In the genomic region with DNA sequence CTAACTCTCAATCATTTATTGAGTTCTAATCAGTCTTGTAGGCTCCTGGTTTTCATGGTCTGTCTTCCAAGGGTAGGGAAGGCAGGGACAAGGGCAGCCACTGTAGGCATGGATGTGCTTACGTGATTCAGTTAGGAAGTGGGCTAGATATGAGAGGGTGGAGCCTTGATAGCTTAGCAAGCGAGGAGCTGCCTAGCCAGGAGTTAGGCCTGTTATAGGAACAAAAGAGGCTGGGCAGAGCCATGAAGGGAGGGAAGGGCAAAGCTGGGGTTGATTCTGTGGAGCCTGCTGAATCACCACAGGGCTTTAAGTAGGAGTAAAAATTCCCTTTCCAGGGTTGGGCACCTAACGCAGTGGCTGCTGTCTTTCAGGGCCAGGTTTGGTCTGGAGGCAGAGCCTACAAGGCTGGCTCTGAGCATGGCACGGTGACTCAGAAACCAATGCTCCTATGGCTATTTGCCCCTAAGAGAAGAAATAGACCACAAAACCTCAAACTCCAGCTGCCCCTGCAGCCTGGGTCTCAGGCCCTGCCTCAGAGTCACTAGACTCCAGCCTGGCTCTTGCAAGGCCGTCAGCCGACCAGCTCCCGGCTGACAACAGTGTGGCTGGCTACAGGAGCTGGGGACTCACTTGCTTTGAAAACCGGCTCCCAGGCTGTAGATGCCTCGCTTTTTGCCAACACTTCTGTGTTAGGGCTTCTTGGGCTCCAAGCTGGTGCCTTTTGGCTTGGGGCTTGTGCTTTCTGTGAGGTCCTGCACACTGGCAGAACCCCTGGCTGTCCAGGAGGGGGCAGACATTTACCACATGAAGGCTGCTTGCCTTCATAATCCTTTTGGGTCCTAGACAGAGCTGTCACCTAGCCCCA, we compare ENCODE assay signal across 8 mouse cellular contexts.
DNase-seq lines count a peak whose midpoint lies in the region; ATAC-seq and TF ChIP-seq lines count a peak whose summit lies in the region.

No protein-coding gene starts in this region.

- peak; percentile 56 for TF ChIP-seq CTCF in C2C12 (IDR thresholded peaks at IDR 0.05; ENCODE audit: control insufficient read depth, insufficient read depth, insufficient read length)
- TF ChIP-seq CTCF in cerebellum, adult 2 months (IDR thresholded peaks at IDR 0.05; ENCODE audit: borderline replicate concordance, insufficient read depth, low read depth, low read length): peak; percentile 98
- peak; percentile 79 for TF ChIP-seq CTCF in forebrain, postnatal 0 days (IDR thresholded peaks at IDR 0.05; ENCODE audit: low read depth)

- H3K27ac ChIP-seq in cerebellum, adult 2 months (ENCODE audit: insufficient read depth, low read length): no peak overlapping the region
- H3K27ac ChIP-seq in forebrain, postnatal 0 days (ENCODE audit: low read depth, low read length): no peak overlapping the region
- H3K27ac ChIP-seq in lung, embryonic 15.5 days: peak overlapping the region; percentile 54
- H3K27ac ChIP-seq in stomach, embryonic 14.5 days (ENCODE audit: low read length): peak overlapping the region; percentile 52; the same call in 1 of the 2 replicates

- H3K27me3 ChIP-seq in C2C12 (ENCODE audit: control insufficient read depth, insufficient read depth, insufficient read length): no peaks in the 10 kb centered on the region
- no peaks in the 10 kb centered on the region for H3K27me3 ChIP-seq in cerebellum, adult 2 months (ENCODE audit: control insufficient read depth, insufficient read depth, low read length)
- no peaks in the 10 kb centered on the region for H3K27me3 ChIP-seq in forebrain, postnatal 0 days (ENCODE audit: insufficient read depth, low read length)
- no peaks in the 10 kb centered on the region for H3K27me3 ChIP-seq in lung, embryonic 15.5 days
- H3K27me3 ChIP-seq in stomach, embryonic 14.5 days (ENCODE audit: control insufficient read depth, insufficient read depth, low read length): no peaks in the 10 kb centered on the region

- H3K4me1 ChIP-seq in cerebellum, adult 2 months (ENCODE audit: control insufficient read depth, insufficient read depth, low read length): peaks cover 12% of the 10 kb centered on the region; the same call in 1 of the 2 replicates
- H3K4me1 ChIP-seq in forebrain, postnatal 0 days (ENCODE audit: insufficient read depth): peaks cover 15% of the 10 kb centered on the region; the same call in 1 of the 2 replicates
- H3K4me1 ChIP-seq in lung, embryonic 15.5 days: peaks cover 59% of the 10 kb centered on the region
- peaks cover 29% of the 10 kb centered on the region for H3K4me1 ChIP-seq in stomach, embryonic 14.5 days (ENCODE audit: control insufficient read depth, insufficient read depth, low read length)

- TF ChIP-seq POLR2A in cerebellum, adult 2 months (IDR thresholded peaks at IDR 0.05; ENCODE audit: borderline replicate concordance, insufficient read depth, low read length): no peak

- DNase-seq in CD4-positive, CD25-positive, alpha-beta regulatory T cell, adult 2 months (ENCODE audit: low read depth, low spot score): peak; percentile 58
- DNase-seq in cerebellum, adult 2 months: peak; percentile 68 to 69
- DNase-seq in forebrain, postnatal 0 days: peak; percentile 67
- peak; percentile 54 for DNase-seq in kidney, adult 9 months

- H3K36me3 ChIP-seq in C2C12 (ENCODE audit: control insufficient read depth, insufficient read depth): peaks cover 25% of the 10 kb centered on the region
- H3K36me3 ChIP-seq in forebrain, postnatal 0 days (ENCODE audit: insufficient read depth): no peaks in the 10 kb centered on the region
- peaks cover 5% of the 10 kb centered on the region; the same call in 1 of the 2 replicates for H3K36me3 ChIP-seq in lung, embryonic 15.5 days
- no peaks in the 10 kb centered on the region; the same call in 1 of the 2 replicates for H3K36me3 ChIP-seq in stomach, embryonic 14.5 days (ENCODE audit: control insufficient read depth, insufficient read depth, low read length)

- 49% methylated on average over 9 of the region's 9 CpGs for WGBS in cerebellum, adult 2 months
- WGBS in forebrain, postnatal 0 days: 62% methylated on average over 9 of the region's 9 CpGs
- 62% methylated on average over 9 of the region's 9 CpGs for WGBS in lung, embryonic 15.5 days
- 60% methylated on average over 9 of the region's 9 CpGs for WGBS in stomach, embryonic 14.5 days

- H3K4me2 ChIP-seq in forebrain, postnatal 0 days (ENCODE audit: low read depth): no peak overlapping the region
- H3K4me2 ChIP-seq in lung, embryonic 15.5 days: no peak overlapping the region
- no peak overlapping the region for H3K4me2 ChIP-seq in stomach, embryonic 14.5 days (replicated peaks; ENCODE audit: low read depth, low read length)

- no peak overlapping the region for H3K9ac ChIP-seq in forebrain, postnatal 0 days
- no peak overlapping the region for H3K9ac ChIP-seq in lung, embryonic 15.5 days
- H3K9ac ChIP-seq in stomach, embryonic 14.5 days (replicated peaks; ENCODE audit: low read depth, low read length): no peak overlapping the region

- H3ac ChIP-seq in C2C12 (ENCODE audit: control insufficient read depth, insufficient read length, low read depth): no peak overlapping the region

- no peak overlapping the region for H3K4me3 ChIP-seq in C2C12 (ENCODE audit: insufficient read depth, poor library complexity, severe bottlenecking)
- no peak overlapping the region for H3K4me3 ChIP-seq in cerebellum, adult 2 months (replicated peaks; ENCODE audit: insufficient read depth, low read depth, low read length)
- H3K4me3 ChIP-seq in forebrain, postnatal 0 days (ENCODE audit: low read depth, low read length): no peak overlapping the region
- H3K4me3 ChIP-seq in lung, embryonic 15.5 days: no peak overlapping the region
- no peak overlapping the region for H3K4me3 ChIP-seq in stomach, embryonic 14.5 days (ENCODE audit: low read depth, low read length)

- no peaks in the 10 kb centered on the region for H3K9me3 ChIP-seq in forebrain, postnatal 0 days (ENCODE audit: low read length)
- no peaks in the 10 kb centered on the region for H3K9me3 ChIP-seq in lung, embryonic 15.5 days
- no peaks in the 10 kb centered on the region for H3K9me3 ChIP-seq in stomach, embryonic 14.5 days (ENCODE audit: control insufficient read depth, low read depth, low read length)

- H3K79me2 ChIP-seq in C2C12 (ENCODE audit: control insufficient read depth, insufficient read depth): peaks cover 71% of the 10 kb centered on the region

- no peak for ATAC-seq in CD4-positive, CD25-positive, alpha-beta regulatory T cell, adult 4 months
- ATAC-seq in forebrain, postnatal 0 days: peak; percentile 81
- peak; percentile 38; the same call in 1 of the 2 replicates for ATAC-seq in lung, embryonic 15.5 days (ENCODE audit: borderline replicate concordance, extremely low read depth, low FRiP score, low TSS enrichment)
- peak; percentile 66 for ATAC-seq in stomach, embryonic 14.5 days (ENCODE audit: insufficient number of reproducible peaks, insufficient read depth, low FRiP score, low read depth)

- peaks cover 29% of the 10 kb centered on the region for H3K79me3 ChIP-seq in C2C12 (ENCODE audit: low read depth)

TF ChIP-seq in C2C12, 6 proteins besides CTCF, POLR2A, EP300 and RAD21:
- TF ChIP-seq MYOD1 (IDR thresholded peaks at IDR 0.05; ENCODE audit: control insufficient read depth, insufficient read length, low read depth): peak; percentile 60
- TF ChIP-seq MAX (IDR thresholded peaks at IDR 0.05): peak; percentile 39
- TF ChIP-seq USF1 (IDR thresholded peaks at IDR 0.05; ENCODE audit: low read depth): no peak
- TF ChIP-seq MYOG (IDR thresholded peaks at IDR 0.05; ENCODE audit: control insufficient read depth, extremely low read depth, insufficient read length): no peak
- no peak for TF ChIP-seq CEBPB (IDR thresholded peaks at IDR 0.05; ENCODE audit: low read depth)

Comparison
In these comparisons a context has a peak if more than half of its experiments do, and no peak if none do; other contexts are left out.
1. H3K27ac ChIP-seq: peak in lung, embryonic 15.5 days (single experiment) and stomach, embryonic 14.5 days (single experiment); none in cerebellum, adult 2 months (single experiment) and forebrain, postnatal 0 days (single experiment).
2. Peak in every context shown above with its lines, with median percentiles within 50 percentile points of each other: DNase-seq and CTCF ChIP-seq.